Mouse (Mus musculus): ENCODE data around the gene Grhl1.

- no peak for TF ChIP-seq POLR2A (IDR thresholded peaks at IDR 0.05; ENCODE audit: extremely low read depth, insufficient read depth, low read length)
- no peak for TF ChIP-seq CTCF (IDR thresholded peaks at IDR 0.05; ENCODE audit: extremely low read depth, insufficient read depth, low read length)
Measured at GRCm38 (mm10) chr12:24586193-24586592, 14.1 kb downstream of the Grhl1 start.
